Mouse (Mus musculus) embryo, embryonic 11 days (tissue): ENCODE data around the gene Kpna7.
A peak's percentile ranks its signal among the peaks of the same experiment; 100 is the strongest.
"Not testable (repeated sequence)": the region's sequence is repeated elsewhere in the genome, so short reads cannot be mapped to it uniquely, and the experiment has no call there.

Source experiments
- DNase-seq: peaks from one replicate; pipeline ENCODE4 v3.0.0-alpha.2; 2015

Gene Kpna7

DNA sequence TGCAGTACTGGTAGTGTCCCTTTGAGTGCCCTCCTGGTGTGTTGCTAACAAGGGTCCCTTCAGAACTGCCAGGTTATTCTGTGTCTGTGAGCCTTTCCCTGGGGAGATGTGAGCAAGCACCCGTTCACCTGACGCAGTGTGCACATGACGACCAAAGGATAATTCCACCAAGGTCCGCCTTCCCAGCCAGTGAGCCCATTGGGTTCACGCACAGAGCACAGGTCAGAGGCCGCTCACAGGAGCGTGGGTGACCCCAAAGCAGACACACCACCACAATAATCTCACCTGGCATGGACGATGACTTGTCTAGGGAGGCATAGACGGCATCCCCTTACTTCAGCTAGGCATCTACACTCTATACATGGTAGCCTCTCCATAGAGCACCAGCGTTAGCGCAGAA, 17.6 kb upstream of the Kpna7 start:
- not testable (repeated sequence) for DNase-seq

DNA sequence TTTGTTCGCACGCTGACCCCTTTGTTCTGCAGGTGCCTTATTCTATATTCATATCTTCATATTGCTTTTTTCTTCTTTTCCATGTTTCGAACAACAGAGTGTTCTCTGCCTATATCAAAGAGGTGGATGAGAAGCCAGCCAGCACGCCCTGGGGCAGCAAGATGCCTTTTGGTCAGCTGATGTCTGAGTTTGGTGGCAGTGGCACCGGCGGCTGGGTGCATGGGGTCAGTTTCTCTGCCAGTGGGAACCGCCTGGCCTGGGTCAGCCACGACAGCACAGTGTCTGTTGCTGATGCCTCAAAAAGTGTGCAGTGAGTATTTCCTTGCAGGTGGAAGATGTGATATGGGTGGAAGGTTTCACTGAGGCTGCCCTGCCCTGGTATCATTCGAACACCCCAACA, 17.1 kb upstream of the Kpna7 start:
- DNase-seq = no peak

DNA sequence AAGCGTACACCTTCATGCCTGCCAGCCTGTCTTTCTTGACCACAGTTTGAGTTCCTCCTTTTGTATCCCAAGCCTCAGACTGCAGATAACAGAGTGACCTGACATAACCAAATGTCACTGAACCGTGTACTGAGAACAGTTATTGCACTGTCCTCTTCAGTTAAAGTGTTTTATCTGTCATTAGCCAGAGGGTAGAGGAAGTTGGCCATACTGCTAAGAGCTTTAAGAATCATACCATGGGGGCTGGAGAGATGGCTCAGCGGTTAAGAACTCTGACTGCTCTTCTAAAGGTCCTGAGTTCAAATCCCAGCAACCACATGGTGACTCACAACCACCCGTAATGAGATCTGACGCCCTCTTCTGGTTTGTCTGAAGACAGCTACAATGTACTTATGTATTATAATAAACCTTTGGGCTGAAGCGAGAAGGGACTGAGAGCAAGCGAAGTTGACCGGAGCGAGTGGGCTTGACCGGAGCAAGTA, 14.6 kb upstream of the Kpna7 start:
- no peak for DNase-seq

DNA sequence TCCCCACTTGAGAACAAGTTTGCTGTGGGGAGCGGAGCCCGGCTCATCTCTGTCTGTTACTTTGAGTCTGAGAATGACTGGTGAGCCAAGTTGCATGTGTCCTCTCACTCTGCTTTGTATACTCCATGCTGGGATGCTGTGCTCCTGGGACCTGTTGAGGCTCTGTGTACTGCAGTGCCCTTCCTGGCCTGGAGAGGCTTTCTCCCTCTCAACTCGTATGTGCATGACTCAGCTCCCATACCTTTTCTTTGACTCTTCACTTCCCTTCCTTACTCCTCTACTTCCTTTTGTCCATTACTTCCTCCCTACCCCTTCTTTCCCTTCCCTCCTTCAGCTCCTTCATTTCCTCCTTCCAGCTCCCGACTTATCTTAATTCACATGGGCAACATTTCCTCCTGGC, 12.4 kb upstream of the Kpna7 start:
- DNase-seq = no peak

DNA sequence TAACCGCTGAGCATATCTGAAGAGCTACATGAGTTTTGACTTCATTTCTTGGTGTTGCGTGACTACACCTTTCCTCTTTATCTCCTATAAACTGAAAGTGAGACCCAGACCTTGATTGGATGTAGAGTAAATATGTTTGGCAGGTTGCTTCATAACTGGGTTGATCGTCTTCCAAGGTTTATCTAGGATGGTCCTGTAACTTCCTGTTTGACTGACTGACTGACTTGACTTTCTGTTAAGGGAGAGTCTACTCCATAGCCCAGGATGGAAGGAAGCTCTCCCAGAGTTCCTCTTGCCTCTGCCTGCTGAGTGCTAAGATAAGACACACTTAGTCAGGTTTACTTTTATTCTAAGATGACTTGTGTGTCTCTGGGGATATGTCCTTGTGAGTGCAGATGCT, 6.0 kb upstream of the Kpna7 start:
- no peak for DNase-seq

DNA sequence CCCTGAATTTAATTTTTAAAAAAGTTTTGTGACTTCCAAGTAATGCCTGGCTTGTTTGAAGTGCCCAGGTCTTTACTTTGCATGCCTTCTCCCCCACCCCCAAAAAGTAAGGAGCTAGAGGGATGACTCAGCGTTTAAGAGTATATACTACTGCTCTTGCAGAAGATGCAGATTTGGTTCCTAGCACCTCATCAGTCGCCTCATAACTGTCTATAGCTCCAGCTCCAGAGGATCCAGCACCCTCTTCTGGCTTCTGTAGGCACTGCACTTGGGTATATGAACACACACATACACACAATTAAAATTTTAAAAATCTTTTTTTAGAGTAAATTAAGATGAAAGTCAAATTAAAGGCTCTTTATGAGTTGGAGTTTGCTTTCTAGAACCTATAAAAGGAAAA, 4.4 kb upstream of the Kpna7 start:
- DNase-seq = no peak

DNA sequence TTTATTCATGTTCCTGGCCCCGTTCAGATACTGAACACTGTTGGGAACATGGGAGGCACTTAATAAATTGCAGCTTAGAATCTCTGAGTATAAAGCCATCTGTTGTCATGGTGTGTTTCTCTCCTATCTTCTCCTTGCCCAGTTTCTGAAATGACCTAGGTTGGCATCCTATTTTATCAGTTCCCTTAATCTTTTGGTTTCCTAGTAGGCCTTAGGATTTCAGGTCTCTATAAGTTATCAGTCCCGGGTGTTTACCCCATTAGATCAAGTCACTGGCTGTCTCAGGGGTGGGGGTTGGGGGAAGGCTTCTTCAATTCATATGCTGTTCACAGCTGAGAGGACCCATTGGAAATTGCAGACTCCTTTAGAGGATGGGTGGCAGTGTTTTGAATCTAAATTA, 992 bp upstream of the Kpna7 start:
- DNase-seq = no peak

DNA sequence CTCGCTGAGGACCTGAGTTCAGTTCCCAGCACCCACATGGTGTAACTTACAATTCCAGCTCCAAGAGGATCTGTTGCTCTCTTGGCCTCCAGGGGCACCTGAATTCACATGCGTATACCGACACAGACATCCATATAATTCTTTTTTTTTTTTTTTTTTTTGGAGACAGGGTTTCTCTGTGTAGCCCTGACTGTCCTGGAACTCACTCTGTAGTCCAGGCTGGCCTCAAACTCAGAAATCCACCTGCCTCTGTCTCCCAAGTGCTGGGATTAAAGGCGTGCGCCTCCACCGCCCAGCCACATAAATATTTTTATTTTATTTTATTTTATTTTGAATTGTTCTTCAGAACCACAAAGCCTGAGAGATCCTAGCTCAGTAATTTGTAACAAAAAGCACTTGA, 629 bp downstream of the Kpna7 start:
- DNase-seq = not testable (repeated sequence)

DNA sequence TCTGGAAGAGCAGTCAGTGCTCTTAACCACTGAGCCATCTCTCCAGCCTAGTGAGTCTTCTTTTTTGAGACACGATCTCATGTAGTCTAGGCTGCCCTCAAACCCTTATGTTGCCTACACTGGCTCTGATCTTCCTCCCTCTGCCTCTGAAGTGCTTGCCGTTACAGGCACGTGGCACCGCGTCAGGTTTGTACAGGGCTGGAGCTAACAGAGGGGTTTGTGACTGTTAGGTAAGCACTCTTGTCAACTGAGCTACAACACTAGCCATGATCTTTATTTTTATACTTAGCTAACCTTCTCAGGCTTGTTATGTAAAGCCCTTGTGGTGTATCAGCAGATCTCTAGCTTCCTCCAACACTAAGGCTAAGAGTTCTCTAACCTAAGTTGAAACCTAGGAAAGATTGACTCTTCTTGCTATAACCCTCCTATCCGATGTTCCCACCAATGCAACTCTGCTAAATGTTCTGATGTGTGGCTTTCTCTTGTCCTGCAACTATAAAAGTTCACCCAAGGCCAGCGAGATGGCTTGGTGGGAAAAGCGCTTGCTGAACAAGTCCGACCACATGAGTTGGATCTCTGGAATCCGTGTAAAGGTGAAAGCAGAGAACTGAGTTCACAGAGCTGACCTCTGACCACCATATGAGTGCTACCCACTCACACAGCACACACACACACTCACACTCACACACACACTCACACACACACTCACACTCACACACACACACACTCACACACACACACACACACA, 1.8 kb downstream of the Kpna7 start:
- no peak for DNase-seq

DNA sequence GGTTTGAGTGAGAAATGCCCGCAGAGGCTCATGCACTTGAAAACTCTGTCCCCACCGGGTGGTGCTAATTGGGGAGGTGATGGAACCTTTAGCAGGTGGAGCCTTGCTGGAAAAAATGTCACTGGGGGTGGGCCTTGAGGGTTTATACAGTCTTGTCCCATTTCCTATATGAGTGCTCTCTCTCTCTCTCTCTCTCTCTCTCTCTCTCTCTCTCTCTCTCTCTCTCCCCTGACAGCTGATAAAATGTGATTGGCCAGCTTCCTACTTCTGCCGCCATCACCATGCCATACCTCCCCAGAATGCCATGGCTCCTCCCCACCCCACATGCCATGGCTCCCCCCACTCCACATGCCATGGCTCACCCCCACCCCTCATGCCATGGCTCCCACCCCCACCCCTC, 8.7 kb downstream of the Kpna7 start:
- DNase-seq = no peak

DNA sequence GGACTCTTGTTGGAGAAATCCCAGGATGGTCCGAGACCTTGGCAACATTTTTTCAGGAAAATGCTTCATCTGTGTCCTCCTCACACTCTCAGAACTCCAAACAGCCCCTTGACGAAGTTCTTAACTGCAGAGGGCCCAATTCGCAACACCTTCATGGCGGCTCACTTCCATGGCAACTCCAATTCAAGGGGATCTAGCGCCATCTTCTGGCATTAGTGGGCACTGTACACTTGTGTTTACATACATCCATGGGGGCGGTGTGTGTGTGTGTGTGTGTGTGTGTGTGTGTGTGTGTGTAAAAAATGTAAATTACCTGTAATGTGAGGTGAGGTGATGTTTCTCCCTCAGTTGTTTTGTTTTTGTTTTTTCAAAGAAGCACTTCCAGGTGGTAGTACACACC, 12.5 kb downstream of the Kpna7 start:
- DNase-seq = peak; percentile 54

DNA sequence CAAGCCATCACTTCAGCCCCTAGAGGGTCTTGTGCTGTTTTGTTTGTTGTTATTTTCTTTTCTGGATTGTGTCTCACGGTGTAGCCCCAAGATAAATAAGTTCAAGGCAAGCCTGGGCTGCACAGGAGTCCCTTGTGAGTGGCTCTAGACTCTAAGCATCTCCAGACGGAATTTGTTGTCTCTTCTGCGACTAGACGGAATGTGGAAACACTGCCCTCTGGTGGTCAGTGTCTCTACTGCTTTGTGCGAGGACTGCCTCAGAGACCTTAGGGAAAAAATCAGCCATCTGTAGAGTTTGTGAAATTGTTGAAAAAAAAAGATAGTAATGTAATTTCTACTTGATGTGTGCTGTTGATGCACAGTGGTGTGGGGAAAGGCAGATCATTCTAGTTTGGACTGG, 14.1 kb downstream of the Kpna7 start:
- peak; percentile 87 for DNase-seq

DNA sequence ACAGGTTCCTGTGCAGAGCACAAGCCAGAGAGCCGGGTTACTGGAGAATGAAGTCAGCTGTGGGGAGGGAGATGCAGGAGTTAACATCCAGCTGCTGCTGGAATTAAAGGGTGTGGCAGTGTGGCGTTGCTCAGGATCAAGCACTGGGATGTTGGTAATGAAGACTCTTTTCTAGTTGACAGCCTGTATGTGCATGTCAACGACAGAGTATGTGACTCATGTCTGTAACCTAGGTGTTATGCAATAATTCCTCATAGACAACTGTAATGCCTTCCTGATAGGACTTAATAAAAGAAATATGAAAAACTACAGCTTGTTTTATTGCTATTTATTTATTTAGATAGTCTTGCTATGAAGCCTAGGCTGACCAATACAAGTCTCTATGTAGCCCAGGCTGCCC, 15.0 kb downstream of the Kpna7 start:
- no peak for DNase-seq

DNA sequence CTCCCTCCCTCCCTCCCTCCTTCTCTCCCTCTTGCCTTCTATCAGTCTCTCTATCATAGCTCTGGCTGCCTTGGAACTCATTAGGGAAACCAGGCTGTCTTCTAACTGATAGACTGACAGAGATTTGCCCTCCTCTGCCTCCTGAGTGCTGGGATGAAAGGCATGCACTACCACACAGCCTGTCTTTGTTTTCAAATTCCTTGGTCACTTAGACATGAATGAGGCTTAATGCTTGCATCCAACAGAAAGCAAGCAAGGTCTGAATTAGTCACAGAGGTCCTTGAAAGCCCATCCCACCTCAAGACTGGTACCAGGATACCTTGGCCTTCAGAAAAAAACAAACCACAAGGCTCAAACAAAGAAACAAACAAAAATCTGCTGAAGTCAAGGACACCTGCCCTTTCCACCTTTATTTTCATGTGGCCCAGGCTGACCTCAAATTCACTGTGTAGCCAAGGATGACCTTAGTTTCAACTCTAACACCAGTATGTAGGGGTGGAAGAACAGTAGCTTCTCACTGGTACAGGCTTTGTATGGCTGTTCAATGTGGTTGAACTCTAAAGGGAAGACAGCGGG, 19.0 kb downstream of the Kpna7 start:
- no peak for DNase-seq

DNA sequence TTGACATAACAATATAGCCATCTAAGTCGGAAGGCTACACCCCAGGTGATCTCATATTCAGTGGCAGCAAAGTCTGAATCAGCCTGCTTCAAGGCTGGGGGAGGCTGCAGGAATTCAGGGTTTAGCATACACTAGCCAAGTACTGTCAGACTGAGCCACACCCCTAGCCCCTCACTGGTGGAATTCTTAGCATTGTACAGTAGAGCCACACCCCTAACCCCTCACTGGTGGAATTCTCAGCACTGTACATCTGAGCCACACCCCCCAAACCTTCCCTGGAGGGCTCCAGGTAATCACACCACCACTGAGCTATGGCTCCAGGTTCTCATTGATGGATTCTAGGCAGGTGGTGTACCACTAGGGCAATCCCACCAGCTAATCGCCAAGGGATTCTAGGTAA, 24.3 kb downstream of the Kpna7 start:
- DNase-seq = no peak

DNA sequence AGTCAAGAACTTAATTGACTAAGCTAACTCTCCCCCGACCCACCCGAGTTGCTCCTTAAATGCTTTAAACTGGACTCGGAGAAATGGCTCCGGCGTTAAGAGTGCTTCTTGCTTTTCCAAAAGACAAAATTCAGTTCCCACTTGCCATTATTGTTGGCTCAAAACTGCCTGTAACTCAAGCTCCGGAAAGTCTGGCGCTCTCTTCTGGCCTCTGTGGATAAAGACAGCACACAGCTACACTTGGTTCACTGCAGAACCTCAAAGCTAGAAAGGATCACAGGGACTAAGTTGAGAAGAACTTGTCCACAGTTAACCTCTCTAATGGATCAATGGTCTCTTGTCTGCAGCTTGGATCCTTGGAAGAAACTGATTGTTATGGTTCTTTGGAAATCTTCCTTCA, 25.1 kb downstream of the Kpna7 start:
- DNase-seq = no peak

DNA sequence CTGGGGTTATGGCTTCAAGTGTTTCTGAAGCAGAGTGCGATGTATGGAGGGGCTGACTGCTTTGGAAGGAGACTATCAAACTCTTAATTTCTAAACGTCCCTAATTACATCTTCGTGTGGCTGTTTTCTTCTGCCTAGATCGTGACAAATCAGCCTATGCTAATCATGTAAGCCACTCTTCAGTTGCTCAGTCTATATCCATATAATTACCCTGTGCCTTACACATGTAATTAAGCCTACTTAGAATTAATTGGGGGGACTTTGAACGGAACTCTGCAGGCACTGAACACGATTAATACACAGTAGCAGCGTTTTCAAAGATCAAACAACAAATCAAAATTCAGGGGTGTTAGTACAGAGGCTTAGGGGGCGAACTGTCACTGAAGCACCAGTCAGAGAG, 25.9 kb downstream of the Kpna7 start:
- no peak for DNase-seq

DNA sequence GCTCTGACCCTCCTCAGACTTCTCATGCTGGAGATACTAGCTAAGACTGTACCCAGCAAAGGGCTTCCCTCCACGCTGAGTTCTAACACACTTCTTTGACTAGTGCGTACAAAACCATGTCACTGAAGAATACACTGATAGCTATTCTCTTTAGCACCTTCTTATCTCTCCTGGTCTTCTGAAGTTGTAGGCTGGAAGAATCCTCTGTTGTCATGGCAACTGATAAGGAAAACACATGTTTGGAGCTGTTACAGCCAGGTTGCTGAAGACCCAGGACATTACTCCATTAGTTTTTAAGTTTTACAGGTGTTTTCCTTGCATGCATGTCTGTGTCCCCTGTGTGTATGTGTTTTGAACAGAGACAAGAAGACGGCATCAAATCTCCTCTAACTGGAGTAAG, 29.6 kb downstream of the Kpna7 start:
- not testable (repeated sequence) for DNase-seq

DNA sequence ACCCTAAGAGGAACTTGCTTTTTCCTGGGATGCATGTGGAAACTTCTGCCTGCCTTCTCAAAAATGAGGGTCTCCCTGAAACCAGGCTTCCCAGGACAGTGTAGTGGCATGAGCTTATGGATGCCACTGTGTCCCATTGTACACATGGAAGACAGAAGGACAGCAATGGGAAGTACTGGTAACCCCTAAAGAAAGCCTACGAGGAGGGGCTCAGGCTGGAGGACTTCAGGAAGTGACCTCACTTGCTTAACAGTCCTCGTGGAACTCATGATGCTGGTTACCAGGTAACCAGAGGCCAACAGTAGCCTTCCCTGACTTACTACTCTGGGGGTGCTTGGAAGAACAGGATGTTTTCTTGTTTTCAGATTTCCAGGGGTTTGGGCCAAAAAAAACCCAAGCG, 41.1 kb downstream of the Kpna7 start, which contains the start of gene 1700018F24Rik:
Gene 1700018F24Rik (plus strand): TSS at position 301 of the 400 bp plus-strand sequence.
- not testable (repeated sequence) for DNase-seq

DNA sequence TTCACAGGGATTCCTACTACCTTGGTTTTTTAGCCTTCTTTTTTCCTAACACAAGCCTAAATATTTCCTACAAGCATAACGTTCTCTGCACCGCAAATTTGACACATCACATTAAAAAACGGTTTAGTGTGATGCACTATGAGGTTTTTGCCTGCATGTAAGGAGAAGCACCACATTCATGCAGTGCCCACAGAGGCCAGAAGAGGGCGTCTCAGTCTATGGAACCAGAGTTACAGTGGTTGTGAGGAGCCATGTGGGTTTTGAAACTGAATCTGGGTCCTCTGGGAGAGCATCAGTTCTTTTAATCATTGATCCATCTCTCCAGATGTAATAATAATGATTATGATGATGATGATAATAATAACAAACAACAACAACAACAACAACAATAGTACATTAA, 42.2 kb downstream of the Kpna7 start:
- DNase-seq = peak; percentile 14

DNA sequence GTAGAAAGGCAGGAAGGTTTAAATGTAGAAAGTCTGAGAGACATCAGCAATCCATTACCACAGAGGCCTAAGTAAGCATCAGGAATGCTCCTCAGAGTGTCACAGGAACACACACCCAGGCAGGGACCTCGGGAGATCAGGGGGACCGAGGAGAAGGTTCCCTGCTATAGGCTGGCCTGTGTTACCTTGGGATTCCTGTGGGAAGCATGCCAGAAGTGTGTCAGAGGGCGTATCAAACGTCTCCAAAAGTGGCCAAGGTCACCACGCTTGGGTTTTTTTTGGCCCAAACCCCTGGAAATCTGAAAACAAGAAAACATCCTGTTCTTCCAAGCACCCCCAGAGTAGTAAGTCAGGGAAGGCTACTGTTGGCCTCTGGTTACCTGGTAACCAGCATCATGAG, 51.4 kb downstream of the Kpna7 start, which contains the start of gene Gm4871:
Gene Gm4871 (minus strand): TSS at position 364 of the 400 bp plus-strand sequence.
- DNase-seq = not testable (repeated sequence)

DNA sequence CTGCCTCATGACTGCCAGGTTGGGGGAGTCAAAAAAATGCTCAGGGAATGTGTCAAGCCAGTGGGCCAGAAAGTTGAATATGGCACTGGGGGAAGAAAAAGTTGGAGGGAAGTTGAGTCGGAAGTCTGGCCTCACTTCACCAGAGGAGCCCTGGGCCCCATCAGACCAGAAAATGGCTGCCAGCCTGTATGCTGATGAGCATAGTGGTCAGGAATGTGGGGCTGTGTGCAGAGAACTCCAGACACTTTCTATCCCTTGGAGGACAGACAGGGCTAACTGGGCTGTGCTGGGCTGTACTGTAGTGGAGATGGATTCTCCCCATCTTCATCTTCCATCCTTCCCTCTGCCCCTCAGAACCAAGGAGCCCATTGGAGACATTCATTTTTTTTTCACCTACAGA, 53.4 kb downstream of the Kpna7 start:
- not testable (repeated sequence) for DNase-seq

DNA sequence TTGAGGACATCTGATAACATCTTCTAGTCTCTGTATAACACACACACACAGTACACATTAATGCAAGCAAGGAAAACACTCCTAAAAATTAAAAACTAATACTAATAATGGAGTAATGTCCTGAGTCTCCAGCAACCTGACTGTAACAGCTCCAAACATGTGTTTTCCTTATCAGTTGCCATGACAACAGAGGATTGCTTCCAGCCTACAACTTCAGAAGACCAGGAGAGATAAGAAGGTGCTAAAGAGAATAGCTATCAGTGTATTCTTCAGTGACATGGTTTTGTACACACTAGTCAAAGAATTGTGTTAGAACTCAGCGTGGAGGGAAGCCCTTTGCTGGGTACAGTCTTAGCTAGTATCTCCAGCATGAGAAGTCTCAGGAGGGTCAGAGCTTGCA, 63.1 kb downstream of the Kpna7 start:
- DNase-seq = not testable (repeated sequence)

DNA sequence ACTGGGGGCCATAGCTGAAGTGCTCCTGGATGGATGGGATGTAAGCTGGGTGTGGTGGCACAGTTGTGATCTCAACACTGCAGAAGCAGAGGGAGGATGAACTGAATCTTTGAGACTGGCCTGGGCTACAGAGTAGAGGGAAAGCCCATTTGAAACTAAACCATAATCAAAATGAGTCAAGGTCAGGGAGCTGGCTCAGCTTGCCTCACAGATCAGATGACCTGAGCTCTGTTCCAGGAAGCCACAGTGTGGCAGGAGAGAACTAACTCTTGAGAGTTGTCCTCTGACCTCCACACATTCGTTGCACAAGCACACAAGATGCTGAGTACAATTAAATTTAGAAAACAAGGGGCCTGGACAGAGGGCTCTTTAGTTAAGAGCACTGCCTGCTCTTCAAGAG, 63.6 kb downstream of the Kpna7 start:
- DNase-seq = not testable (repeated sequence)

DNA sequence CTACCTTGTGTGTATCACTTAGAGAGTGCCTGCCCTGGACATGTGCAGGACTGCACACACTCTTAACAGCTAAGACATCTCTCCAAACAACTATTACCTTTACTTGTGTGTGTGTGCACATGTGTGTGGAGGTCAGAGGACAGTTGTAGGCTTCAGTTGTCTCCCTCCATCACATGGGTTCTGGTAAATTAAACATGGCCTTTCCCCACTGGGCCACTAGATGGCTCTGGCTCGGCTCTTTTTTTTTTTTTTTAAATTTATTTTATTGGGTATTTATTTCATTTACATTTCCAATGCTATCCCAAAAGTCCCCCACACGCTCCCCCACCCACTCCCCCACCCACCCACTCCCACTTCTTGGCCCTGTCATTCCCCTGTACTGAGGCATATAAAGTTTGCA, 67.1 kb downstream of the Kpna7 start:
- not testable (repeated sequence) for DNase-seq
